Mouse (Mus musculus): ENCODE data around the gene Kcnq5. TPM values are rescaled to one million over a fixed set of nuclear protein-coding genes. Genes with fewer than 3 reads are reported as not detected.
"Not testable (repeated sequence)": the region's sequence is repeated elsewhere in the genome, so short reads cannot be mapped to it uniquely, and the experiment has no call there.

Kcnq5 gene
- polyA plus RNA-seq, 1 experiment from 2014 or later, result 0.61 TPM

DNA sequence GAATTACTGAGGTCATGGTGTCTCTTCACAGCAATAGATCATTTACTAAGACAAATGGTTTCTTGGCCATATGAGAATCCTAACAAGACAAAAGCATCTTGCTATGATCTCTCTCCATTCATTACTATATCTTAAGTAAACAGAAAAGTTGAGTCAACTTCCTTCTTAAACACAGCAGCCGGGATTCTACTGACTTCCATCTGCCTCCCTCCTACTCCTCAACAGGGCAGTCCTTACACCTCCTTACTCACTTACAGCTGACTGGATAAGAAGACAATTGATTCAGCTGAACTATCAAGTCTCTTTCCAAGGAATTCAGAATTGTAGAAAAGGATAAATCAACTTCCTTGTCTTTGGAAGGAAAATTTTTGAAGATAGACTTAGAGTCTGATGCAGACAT, 232.6 kb downstream of the Kcnq5 start:
- no peak overlapping the region for H3K9ac ChIP-seq (ENCODE audit: low read length)
- H3K4me1 ChIP-seq (ENCODE audit: control insufficient read depth, insufficient read depth, low read length), result no peaks in the 10 kb centered on the region
- no peak overlapping the region for H3K4me2 ChIP-seq (ENCODE audit: low read depth, severe bottlenecking)
- no peaks in the 10 kb centered on the region for H3K36me3 ChIP-seq (ENCODE audit: control insufficient read depth, insufficient read depth, low read length)
- H3K27ac ChIP-seq (replicated peaks; ENCODE audit: low read depth, low read length), result no peak overlapping the region
- H3K27me3 ChIP-seq (ENCODE audit: control insufficient read depth, insufficient read depth, low read length), result no peaks in the 10 kb centered on the region
- DNase-seq (ENCODE audit: low spot score) (no peak), ATAC-seq (ENCODE audit: insufficient number of reproducible peaks, low FRiP score, low TSS enrichment, low read depth) (no peak)
- H3K9me3 ChIP-seq (ENCODE audit: control insufficient read depth, low read length), result no peaks in the 10 kb centered on the region
- WGBS, result 93% methylated on average over 1 of the region's 1 CpGs
- no peak overlapping the region for H3K4me3 ChIP-seq (ENCODE audit: low read depth, low read length)

DNA sequence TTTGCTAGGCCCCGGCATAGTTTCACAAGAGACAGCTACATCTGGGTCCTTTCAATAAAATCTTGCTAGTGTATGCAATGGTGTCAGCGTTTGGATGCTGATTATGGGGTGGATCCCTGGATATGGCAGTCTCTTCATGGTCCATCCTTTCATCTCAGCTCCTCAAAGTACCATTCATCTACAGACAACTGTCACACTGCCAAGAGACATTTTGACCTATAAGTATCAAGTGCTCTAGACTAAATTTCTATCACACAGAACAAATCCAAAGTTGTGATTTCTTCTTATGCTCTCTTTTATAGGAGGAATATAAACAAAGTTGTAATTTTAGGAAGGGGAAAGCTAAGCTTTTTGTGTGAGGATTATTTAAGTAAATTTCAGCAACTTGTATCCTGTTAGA, 238.5 kb downstream of the Kcnq5 start:
- not testable (repeated sequence) for H3K4me2 ChIP-seq (ENCODE audit: low read depth, severe bottlenecking); H3K9ac ChIP-seq (ENCODE audit: low read length); H3K27me3 ChIP-seq (ENCODE audit: control insufficient read depth, insufficient read depth, low read length); H3K4me1 ChIP-seq (ENCODE audit: control insufficient read depth, insufficient read depth, low read length); H3K27ac ChIP-seq (replicated peaks; ENCODE audit: low read depth, low read length); DNase-seq (ENCODE audit: low spot score); H3K9me3 ChIP-seq (ENCODE audit: control insufficient read depth, low read length); H3K36me3 ChIP-seq (ENCODE audit: control insufficient read depth, insufficient read depth, low read length); ATAC-seq (ENCODE audit: insufficient number of reproducible peaks, low FRiP score, low TSS enrichment, low read depth); H3K4me3 ChIP-seq (ENCODE audit: low read depth, low read length)
- 79% methylated on average over 2 of the region's 2 CpGs for WGBS

DNA sequence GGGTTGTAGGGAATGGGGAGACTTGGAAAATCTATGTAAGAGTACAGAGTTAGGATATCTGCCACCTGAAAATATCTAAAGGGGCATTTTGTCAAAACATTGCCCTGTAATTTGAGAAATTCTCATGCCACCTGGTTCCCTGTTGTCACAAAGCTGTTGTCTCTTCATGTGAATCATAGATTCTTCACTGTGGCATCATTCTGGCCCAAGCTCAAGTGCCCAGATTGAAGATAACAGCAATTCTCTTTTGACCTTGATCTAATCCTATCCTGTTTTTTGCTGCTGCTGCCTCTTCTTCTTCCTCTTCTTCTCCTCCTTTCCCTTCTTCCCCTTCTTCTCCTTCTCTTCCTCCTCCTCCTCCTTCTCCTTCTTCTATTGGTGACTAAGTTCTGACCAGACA, 240.5 kb downstream of the Kcnq5 start:
- no peaks in the 10 kb centered on the region for H3K9me3 ChIP-seq (ENCODE audit: control insufficient read depth, low read length)
- H3K9ac ChIP-seq (ENCODE audit: low read length), result no peak overlapping the region
- H3K27ac ChIP-seq (replicated peaks; ENCODE audit: low read depth, low read length), result no peak overlapping the region
- H3K4me2 ChIP-seq (ENCODE audit: low read depth, severe bottlenecking), result no peak overlapping the region
- ATAC-seq (ENCODE audit: insufficient number of reproducible peaks, low FRiP score, low TSS enrichment, low read depth) (no peak), DNase-seq (ENCODE audit: low spot score) (no peak)
- no peaks in the 10 kb centered on the region for H3K27me3 ChIP-seq (ENCODE audit: control insufficient read depth, insufficient read depth, low read length)
- no peaks in the 10 kb centered on the region for H3K4me1 ChIP-seq (ENCODE audit: control insufficient read depth, insufficient read depth, low read length)
- no peaks in the 10 kb centered on the region for H3K36me3 ChIP-seq (ENCODE audit: control insufficient read depth, insufficient read depth, low read length)
- H3K4me3 ChIP-seq (ENCODE audit: low read depth, low read length), result no peak overlapping the region

DNA sequence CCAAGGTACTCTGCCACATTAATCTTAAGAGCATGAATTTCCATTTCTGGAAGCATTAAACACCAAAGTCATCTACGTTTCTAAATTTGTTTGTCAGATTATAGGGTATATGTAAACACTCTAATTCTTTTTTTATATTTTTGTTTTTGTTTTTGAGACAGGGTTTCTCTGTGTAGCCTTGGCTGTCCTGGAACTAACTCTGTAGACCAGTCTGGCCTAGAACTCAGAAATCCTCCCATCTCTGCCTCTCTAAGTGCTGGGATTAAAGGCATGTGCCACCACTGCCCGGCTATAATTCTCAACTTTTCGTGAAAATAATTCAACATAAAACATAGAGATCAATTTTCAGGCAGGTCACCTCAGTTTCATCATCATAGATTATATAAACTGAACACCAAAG, 246.9 kb downstream of the Kcnq5 start:
- Histone ChIP-seq H3K27ac (replicated peaks; ENCODE audit: low read depth, low read length) (no peak overlapping the region), H3K9me3 (ENCODE audit: control insufficient read depth, low read length) (no peaks in the 10 kb centered on the region)

DNA sequence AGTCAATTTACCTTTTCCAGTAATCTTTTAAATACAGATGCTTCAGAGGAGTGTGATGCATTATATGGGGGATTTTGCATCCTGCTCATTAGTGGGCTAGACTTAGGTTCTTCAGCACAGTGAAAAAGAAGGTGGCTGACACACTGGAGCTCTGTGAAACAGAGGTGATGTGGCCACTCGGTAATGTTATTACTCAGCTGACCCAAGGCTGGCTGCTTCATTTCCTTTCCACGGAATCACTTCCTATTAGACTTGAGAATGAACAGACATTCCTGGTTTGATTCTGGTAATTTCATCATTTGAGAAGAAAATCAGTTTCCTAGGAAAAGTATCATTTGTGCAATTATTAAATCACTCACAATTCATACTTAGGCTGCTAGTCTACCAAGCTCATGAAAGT, 249.0 kb downstream of the Kcnq5 start:
- Histone ChIP-seq H3K9me3 (ENCODE audit: control insufficient read depth, low read length) (no peaks in the 10 kb centered on the region), H3K4me2 (ENCODE audit: low read depth, severe bottlenecking) (no peak overlapping the region), H3K4me1 (ENCODE audit: control insufficient read depth, insufficient read depth, low read length) (no peaks in the 10 kb centered on the region), H3K36me3 (ENCODE audit: control insufficient read depth, insufficient read depth, low read length) (no peaks in the 10 kb centered on the region), H3K27ac (replicated peaks; ENCODE audit: low read depth, low read length) (no peak overlapping the region), H3K4me3 (ENCODE audit: low read depth, low read length) (no peak overlapping the region), H3K9ac (ENCODE audit: low read length) (no peak overlapping the region), H3K27me3 (ENCODE audit: control insufficient read depth, insufficient read depth, low read length) (no peaks in the 10 kb centered on the region)
- DNase-seq (ENCODE audit: low spot score) (no peak), ATAC-seq (ENCODE audit: insufficient number of reproducible peaks, low FRiP score, low TSS enrichment, low read depth) (no peak)
- WGBS, result 67% methylated on average over 2 of the region's 2 CpGs

More for the DNA sequence above, 246.9 kb downstream of the Kcnq5 start:
- 84% methylated on average over 3 of the region's 3 CpGs for WGBS
- Histone ChIP-seq H3K27me3 (ENCODE audit: control insufficient read depth, insufficient read depth, low read length) (no peaks in the 10 kb centered on the region), H3K36me3 (ENCODE audit: control insufficient read depth, insufficient read depth, low read length) (no peaks in the 10 kb centered on the region), H3K9ac (ENCODE audit: low read length) (no peak overlapping the region), H3K4me2 (ENCODE audit: low read depth, severe bottlenecking) (no peak overlapping the region), H3K4me3 (ENCODE audit: low read depth, low read length) (no peak overlapping the region), H3K4me1 (ENCODE audit: control insufficient read depth, insufficient read depth, low read length) (no peaks in the 10 kb centered on the region)
- ATAC-seq (ENCODE audit: insufficient number of reproducible peaks, low FRiP score, low TSS enrichment, low read depth) (no peak), DNase-seq (ENCODE audit: low spot score) (no peak)

DNA sequence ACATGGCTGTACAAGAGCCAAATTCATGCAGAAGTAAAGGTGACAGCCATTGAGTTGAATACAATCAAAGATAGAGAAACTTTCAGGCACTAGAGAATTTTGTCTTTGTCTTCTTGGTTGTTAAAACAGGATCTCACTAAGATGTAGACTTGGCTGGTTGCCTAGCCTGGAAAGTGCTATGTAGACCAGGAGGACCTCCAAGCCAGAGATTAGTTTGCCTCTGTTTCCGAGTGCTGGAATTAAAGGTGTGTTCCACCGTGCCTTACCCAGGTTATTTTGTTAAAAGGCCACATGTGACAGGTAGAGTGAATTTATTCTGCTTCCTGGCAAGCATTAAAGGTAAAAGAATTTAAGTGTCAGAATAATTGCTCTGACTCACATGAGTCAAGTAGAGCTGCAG, 271.3 kb downstream of the Kcnq5 start:
- H3K9ac ChIP-seq (ENCODE audit: low read length), result no peak overlapping the region
- H3K4me1 ChIP-seq (ENCODE audit: control insufficient read depth, insufficient read depth, low read length), result no peaks in the 10 kb centered on the region
- H3K27ac ChIP-seq (replicated peaks; ENCODE audit: low read depth, low read length), result no peak overlapping the region
- H3K9me3 ChIP-seq (ENCODE audit: control insufficient read depth, low read length), result no peaks in the 10 kb centered on the region
- H3K27me3 ChIP-seq (ENCODE audit: control insufficient read depth, insufficient read depth, low read length), result no peaks in the 10 kb centered on the region
- WGBS, result 86% methylated on average over 2 of the region's 2 CpGs
- H3K4me2 ChIP-seq (ENCODE audit: low read depth, severe bottlenecking), result no peak overlapping the region
- DNase-seq (ENCODE audit: low spot score), result no peak
- no peaks in the 10 kb centered on the region for H3K36me3 ChIP-seq (ENCODE audit: control insufficient read depth, insufficient read depth, low read length)
- no peak for ATAC-seq (ENCODE audit: insufficient number of reproducible peaks, low FRiP score, low TSS enrichment, low read depth)
- no peak overlapping the region for H3K4me3 ChIP-seq (ENCODE audit: low read depth, low read length)

DNA sequence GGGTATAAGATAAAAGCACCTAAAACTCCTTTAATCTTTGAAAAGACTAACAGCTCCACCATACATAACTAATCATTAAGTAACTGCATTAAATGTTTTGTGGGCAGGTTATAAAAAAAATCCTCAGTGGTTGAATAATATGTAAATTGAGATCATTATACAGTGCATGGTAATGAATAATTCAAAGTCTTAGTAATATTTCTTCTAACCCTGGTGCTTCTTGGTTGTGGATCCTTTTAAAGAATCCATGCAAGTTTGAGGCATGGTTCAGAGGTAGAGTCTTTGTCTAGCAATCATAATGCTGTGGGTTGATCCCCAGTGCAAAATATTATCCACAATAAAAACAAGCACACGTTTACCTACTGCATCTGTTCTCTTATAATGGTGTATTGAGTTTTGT, 272.8 kb downstream of the Kcnq5 start:
- no peak for ATAC-seq (ENCODE audit: insufficient number of reproducible peaks, low FRiP score, low TSS enrichment, low read depth)
- no peak overlapping the region for H3K4me3 ChIP-seq (ENCODE audit: low read depth, low read length)
- 78% methylated on average over 1 of the region's 1 CpGs for WGBS

DNA sequence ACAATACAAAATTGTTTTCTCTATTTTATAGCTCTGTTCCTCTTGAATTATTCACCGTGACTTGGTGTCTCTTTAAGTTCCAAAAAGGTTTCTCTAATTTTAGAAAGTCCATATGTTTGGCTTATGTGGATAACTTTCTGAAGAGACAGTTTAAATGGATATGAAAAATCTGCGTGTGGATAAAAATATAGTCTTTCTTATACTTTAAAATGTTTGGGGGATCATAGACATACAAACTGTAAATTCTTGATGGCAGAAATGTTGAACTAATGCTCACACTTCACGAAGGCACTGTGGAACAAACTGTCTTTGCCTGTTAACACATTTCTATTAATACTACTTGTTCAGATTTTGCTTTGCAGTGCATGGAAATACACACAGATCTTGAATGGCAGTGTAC, 277.3 kb downstream of the Kcnq5 start:
- Histone ChIP-seq H3K4me1 (ENCODE audit: control insufficient read depth, insufficient read depth, low read length) (no peaks in the 10 kb centered on the region), H3K4me3 (ENCODE audit: low read depth, low read length) (no peak overlapping the region), H3K9ac (ENCODE audit: low read length) (no peak overlapping the region), H3K9me3 (ENCODE audit: control insufficient read depth, low read length) (no peaks in the 10 kb centered on the region), H3K27me3 (ENCODE audit: control insufficient read depth, insufficient read depth, low read length) (no peaks in the 10 kb centered on the region), H3K36me3 (ENCODE audit: control insufficient read depth, insufficient read depth, low read length) (no peaks in the 10 kb centered on the region), H3K27ac (replicated peaks; ENCODE audit: low read depth, low read length) (no peak overlapping the region), H3K4me2 (ENCODE audit: low read depth, severe bottlenecking) (no peak overlapping the region)
- 88% methylated on average over 3 of the region's 3 CpGs for WGBS
- DNase-seq (ENCODE audit: low spot score) (no peak), ATAC-seq (ENCODE audit: insufficient number of reproducible peaks, low FRiP score, low TSS enrichment, low read depth) (no peak)

More for the DNA sequence above, 272.8 kb downstream of the Kcnq5 start:
- H3K27me3 ChIP-seq (ENCODE audit: control insufficient read depth, insufficient read depth, low read length), result no peaks in the 10 kb centered on the region
- no peak for DNase-seq (ENCODE audit: low spot score)
- H3K36me3 ChIP-seq (ENCODE audit: control insufficient read depth, insufficient read depth, low read length), result no peaks in the 10 kb centered on the region
- H3K4me2 ChIP-seq (ENCODE audit: low read depth, severe bottlenecking), result no peak overlapping the region
- H3K9ac ChIP-seq (ENCODE audit: low read length), result no peak overlapping the region
- H3K27ac ChIP-seq (replicated peaks; ENCODE audit: low read depth, low read length), result no peak overlapping the region
- no peaks in the 10 kb centered on the region for H3K4me1 ChIP-seq (ENCODE audit: control insufficient read depth, insufficient read depth, low read length)
- no peaks in the 10 kb centered on the region for H3K9me3 ChIP-seq (ENCODE audit: control insufficient read depth, low read length)

DNA sequence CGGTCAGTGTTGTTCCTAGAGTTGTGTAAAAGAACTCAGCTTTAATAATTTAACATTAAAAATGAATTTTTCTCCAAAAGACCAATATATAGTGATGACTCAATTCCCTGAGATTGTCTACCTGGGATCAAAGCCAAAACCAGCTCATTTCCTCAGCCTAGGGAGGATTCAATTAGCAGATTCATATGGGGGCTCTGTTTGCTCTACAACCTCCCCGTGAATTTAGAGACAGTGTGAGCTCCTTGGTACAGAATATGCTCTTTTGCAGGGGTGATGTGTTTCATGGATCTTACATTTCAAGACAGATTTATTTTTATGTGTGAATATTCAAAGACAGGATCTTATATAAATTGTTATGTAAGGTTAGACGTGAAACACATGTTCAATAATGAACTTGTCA, 284.9 kb downstream of the Kcnq5 start:
- no peaks in the 10 kb centered on the region for H3K36me3 ChIP-seq (ENCODE audit: control insufficient read depth, insufficient read depth, low read length)
- no peak for ATAC-seq (ENCODE audit: insufficient number of reproducible peaks, low FRiP score, low TSS enrichment, low read depth)
- no peak overlapping the region for H3K9ac ChIP-seq (ENCODE audit: low read length)
- WGBS, result 89% methylated on average over 3 of the region's 3 CpGs
- H3K27ac ChIP-seq (replicated peaks; ENCODE audit: low read depth, low read length), result no peak overlapping the region
- H3K27me3 ChIP-seq (ENCODE audit: control insufficient read depth, insufficient read depth, low read length), result no peaks in the 10 kb centered on the region
- no peaks in the 10 kb centered on the region for H3K9me3 ChIP-seq (ENCODE audit: control insufficient read depth, low read length)
- DNase-seq (ENCODE audit: low spot score), result no peak
- H3K4me3 ChIP-seq (ENCODE audit: low read depth, low read length), result no peak overlapping the region
- H3K4me2 ChIP-seq (ENCODE audit: low read depth, severe bottlenecking), result no peak overlapping the region
- H3K4me1 ChIP-seq (ENCODE audit: control insufficient read depth, insufficient read depth, low read length), result no peaks in the 10 kb centered on the region

Data from limb, embryonic 11.5 days (tissue).